8 mouse cellular contexts compared by ENCODE assay signal in genomic region chr19:6373539-6374400, GRCm38 (mm10). TPM values are rescaled to one million over a fixed set of nuclear protein-coding genes. Genes with fewer than 3 reads are reported as not detected.
DNase-seq lines count a peak whose midpoint lies in the region; ATAC-seq and TF ChIP-seq lines count a peak whose summit lies in the region.

No protein-coding gene starts in this region.

- DNase-seq in MEL (ENCODE audit: low read depth, low spot score), result peak; percentile 74
- peak; percentile 73 for DNase-seq in cerebellum, adult 11 months
- peak; percentile 81 for DNase-seq in forebrain, postnatal 0 days
- DNase-seq in hindbrain, embryonic 11.5 days (ENCODE audit: low spot score), result peak; percentile 88
- DNase-seq in layer of hippocampus, postnatal 25 days (ENCODE audit: extremely low spot score in 1 of 2, low spot score in 1 of 2), result peak; percentile 69 to 94
- peak; percentile 93 for DNase-seq in lung, postnatal 36 days
- peak; percentile 84 to 90 for DNase-seq in right cerebral cortex, postnatal 10 days (ENCODE audit: low spot score in 2 of 2)
- DNase-seq in urinary bladder, postnatal 25 days (ENCODE audit: low spot score), result peak; percentile 82

- H3K4me3 ChIP-seq in MEL (ENCODE audit: control insufficient read depth in 1 of 2, insufficient read depth in 1 of 2, low read depth in 2 of 2, low read length in 2 of 2), result no peak overlapping the region
- no peak overlapping the region for H3K4me3 ChIP-seq in forebrain, postnatal 0 days (ENCODE audit: low read depth, low read length)
- no peak overlapping the region for H3K4me3 ChIP-seq in hindbrain, embryonic 11.5 days (ENCODE audit: low read depth, low read length)

- H3K79me2 ChIP-seq in MEL (ENCODE audit: control insufficient read depth, insufficient read depth, low read length, poor library complexity), result peaks cover 10% of the 10 kb centered on the region

- ATAC-seq in forebrain, postnatal 0 days, result peak; percentile 54
- 0 out of 2 replicates have a peak, but pooled peaks have one; percentile 10 for ATAC-seq in hindbrain, embryonic 11.5 days (ENCODE audit: low FRiP score)

- no peaks in the 10 kb centered on the region for H3K27me3 ChIP-seq in MEL (ENCODE audit: control insufficient read depth in 1 of 2, insufficient read depth in 2 of 2, low read length in 2 of 2)
- no peaks in the 10 kb centered on the region for H3K27me3 ChIP-seq in forebrain, postnatal 0 days (ENCODE audit: insufficient read depth, low read length)
- no peaks in the 10 kb centered on the region for H3K27me3 ChIP-seq in hindbrain, embryonic 11.5 days (ENCODE audit: control insufficient read depth, insufficient read depth, low read length)

- TF ChIP-seq CTCF in MEL (IDR thresholded peaks at IDR 0.05 in 2 of 3, conservative IDR thresholded peaks at IDR 0.05 in 1 of 3; ENCODE audit: control insufficient read depth in 1 of 3, insufficient read depth in 1 of 3, low read depth in 2 of 3, low read length in 3 of 3, poor library complexity in 1 of 3, severe bottlenecking in 1 of 3), result peak; percentile 63 to 90 (median 79)
- peak; percentile 80 for TF ChIP-seq CTCF in forebrain, postnatal 0 days (IDR thresholded peaks at IDR 0.05; ENCODE audit: low read depth)

- H3K36me3 ChIP-seq in MEL (ENCODE audit: control insufficient read depth in 1 of 2, insufficient read depth in 2 of 2, low read length in 2 of 2), result peaks cover 30 to 44% of the 10 kb centered on the region in 2 experiments
- H3K36me3 ChIP-seq in forebrain, postnatal 0 days (ENCODE audit: insufficient read depth), result peaks cover 85% of the 10 kb centered on the region
- peaks cover 56% of the 10 kb centered on the region for H3K36me3 ChIP-seq in hindbrain, embryonic 11.5 days (ENCODE audit: control insufficient read depth, insufficient read depth, low read length)

- H3K9ac ChIP-seq in MEL (ENCODE audit: control insufficient read depth, low read depth, low read length, poor library complexity, severe bottlenecking), result no peak overlapping the region
- H3K9ac ChIP-seq in forebrain, postnatal 0 days, result no peak overlapping the region
- no peak overlapping the region for H3K9ac ChIP-seq in hindbrain, embryonic 11.5 days (ENCODE audit: low read depth, low read length)

- H3K4me2 ChIP-seq in forebrain, postnatal 0 days (ENCODE audit: low read depth), result no peak overlapping the region
- no peak overlapping the region for H3K4me2 ChIP-seq in hindbrain, embryonic 11.5 days (replicated peaks; ENCODE audit: low read depth, low read length)

- no peak overlapping the region for H3K27ac ChIP-seq in MEL (ENCODE audit: control insufficient read depth, low read depth, low read length)
- H3K27ac ChIP-seq in forebrain, postnatal 0 days (ENCODE audit: low read depth, low read length), result no peak overlapping the region; the same call in 1 of the 2 replicates
- H3K27ac ChIP-seq in hindbrain, embryonic 11.5 days (ENCODE audit: low read depth, low read length), result no peak overlapping the region

- no peaks in the 10 kb centered on the region for H3K9me3 ChIP-seq in MEL (replicated peaks; ENCODE audit: insufficient read depth, low read length)
- no peaks in the 10 kb centered on the region for H3K9me3 ChIP-seq in forebrain, postnatal 0 days (ENCODE audit: low read length)
- no peaks in the 10 kb centered on the region for H3K9me3 ChIP-seq in hindbrain, embryonic 11.5 days (ENCODE audit: control insufficient read depth, low read length)

- TF ChIP-seq EP300 in MEL (IDR thresholded peaks at IDR 0.05; ENCODE audit: low read depth in 1 of 2, low read length in 2 of 2), result no peak

- 63% methylated on average over 12 of the region's 12 CpGs for WGBS in forebrain, postnatal 0 days
- WGBS in hindbrain, embryonic 11.5 days, result 70% methylated on average over 12 of the region's 12 CpGs

- peaks cover 13 to 15% of the 10 kb centered on the region in 2 experiments for H3K4me1 ChIP-seq in MEL (ENCODE audit: control insufficient read depth in 1 of 2, insufficient read depth in 2 of 2, low read length in 2 of 2)
- H3K4me1 ChIP-seq in forebrain, postnatal 0 days (ENCODE audit: insufficient read depth), result no peaks in the 10 kb centered on the region
- H3K4me1 ChIP-seq in hindbrain, embryonic 11.5 days (replicated peaks; ENCODE audit: control insufficient read depth, insufficient read depth, low read length), result no peaks in the 10 kb centered on the region

- TF ChIP-seq RAD21 in MEL (IDR thresholded peaks at IDR 0.05; ENCODE audit: low read depth, low read length), result no peak; the same call in 1 of the 2 replicates

- no peak for TF ChIP-seq POLR2A in MEL (IDR thresholded peaks at IDR 0.05; ENCODE audit: control insufficient read depth in 1 of 2, insufficient read depth in 1 of 2, low read depth in 1 of 2, low read length in 2 of 2, poor library complexity in 1 of 2)

TF ChIP-seq in MEL, 35 proteins besides CTCF, POLR2A, EP300 and RAD21 (continues in another document):
- TF ChIP-seq MYC (IDR thresholded peaks at IDR 0.05; ENCODE audit: low read depth, low read length) (no peak), POLR2AphosphoS5 (IDR thresholded peaks at IDR 0.05; ENCODE audit: borderline replicate concordance, low read depth, low read length) (no peak), SIN3A (IDR thresholded peaks at IDR 0.05; ENCODE audit: low read length) (no peak), NRF1 (IDR thresholded peaks at IDR 0.05; ENCODE audit: insufficient read depth, low read depth, low read length, poor library complexity, severe bottlenecking) (no peak), ZNF384 (IDR thresholded peaks at IDR 0.05; ENCODE audit: low read depth, low read length) (no peak), GATA1 (IDR thresholded peaks at IDR 0.05; ENCODE audit: low read depth, low read length) (no peak), CHD2 (IDR thresholded peaks at IDR 0.05; ENCODE audit: low read length) (no peak), USF2 (IDR thresholded peaks at IDR 0.05; ENCODE audit: borderline replicate concordance in 1 of 2, insufficient read depth in 1 of 2, low read depth in 1 of 2, low read length in 2 of 2) (no peak), CHD1 (IDR thresholded peaks at IDR 0.05; ENCODE audit: low read depth, low read length) (no peak), MAZ (IDR thresholded peaks at IDR 0.05; ENCODE audit: low read depth, low read length) (no peak), USF1 (IDR thresholded peaks at IDR 0.05; ENCODE audit: low read depth, low read length) (no peak), HCFC1 (IDR thresholded peaks at IDR 0.05; ENCODE audit: low read depth, low read length) (no peak), MAFK (IDR thresholded peaks at IDR 0.05; ENCODE audit: borderline replicate concordance, low read depth, low read length) (no peak), ZC3H11A (IDR thresholded peaks at IDR 0.05; ENCODE audit: low read depth, low read length) (no peak), KAT2A (conservative IDR thresholded peaks at IDR 0.05; ENCODE audit: low read depth, low read length) (no peak), E2F4 (IDR thresholded peaks at IDR 0.05; ENCODE audit: borderline replicate concordance, low read depth, low read length) (no peak), POLR2AphosphoS2 (IDR thresholded peaks at IDR 0.05; ENCODE audit: low read length) (no peak)

RNA-seq across cellular contexts. Expression of gene Sf1, which starts 10.3 kb away (rescaled TPM):
- 65.7 and 71.9 TPM in 2 replicates for total RNA-seq in MEL (2012; rRNA removed)
- 100 to 1,000 TPM; 211 to 245 TPM for polyA plus RNA-seq in MEL (2012; ENCODE audit: insufficient read depth in 1 of 2, insufficient read length in 2 of 2, low read depth in 1 of 2, low replicate concordance in 2 of 2, missing spikeins in 1 of 2)
- 70.0 and 113 TPM in 2 replicates for total RNA-seq in forebrain, postnatal 0 days (2014; rRNA removed)
- 89.7 and 102 TPM in 2 replicates for polyA plus RNA-seq in forebrain, postnatal 0 days (2015; fragmentation: Nextera tagmentation; extraction: Ambion mirVana)
- polyA plus RNA-seq in hindbrain, embryonic 11.5 days (2014; fragmentation: Nextera tagmentation; extraction: Ambion mirVana), result 156 and 178 TPM in 2 replicates
- total RNA-seq in layer of hippocampus, postnatal 25 days (2021), result 100 to 1,000 TPM; 180 to 215 TPM

RNA-seq across cellular contexts. Expression of gene Pygm, which starts 10.4 kb away (rescaled TPM):
- 0.62 and 0.73 TPM in 2 replicates for total RNA-seq in MEL (2012; rRNA removed)
- 1 to 10 TPM in 1 of 2 experiments, not detected in 1; 3.3 TPM for polyA plus RNA-seq in MEL (2012; ENCODE audit: insufficient read depth in 1 of 2, insufficient read length in 2 of 2, low read depth in 1 of 2, low replicate concordance in 2 of 2, missing spikeins in 1 of 2)
- total RNA-seq in forebrain, postnatal 0 days (2014; rRNA removed), result 6.2 and 8.8 TPM in 2 replicates
- 4.7 and 7.6 TPM in 2 replicates for polyA plus RNA-seq in forebrain, postnatal 0 days (2015; fragmentation: Nextera tagmentation; extraction: Ambion mirVana)
- 1.6 and 2.1 TPM in 2 replicates for polyA plus RNA-seq in hindbrain, embryonic 11.5 days (2014; fragmentation: Nextera tagmentation; extraction: Ambion mirVana)
- 10 to 100 TPM; 26.6 to 32.3 TPM for total RNA-seq in layer of hippocampus, postnatal 25 days (2021)

RNA-seq across cellular contexts. Expression of gene Rasgrp2, which starts 25.4 kb away (rescaled TPM):
- total RNA-seq in MEL (2012; rRNA removed), result 176 TPM in 2 replicates
- 100 to 1,000 TPM in 1 of 2 experiments, not detected in 1; 233 TPM for polyA plus RNA-seq in MEL (2012; ENCODE audit: insufficient read depth in 1 of 2, insufficient read length in 2 of 2, low read depth in 1 of 2, low replicate concordance in 2 of 2, missing spikeins in 1 of 2)
- 125 and 170 TPM in 2 replicates for total RNA-seq in forebrain, postnatal 0 days (2014; rRNA removed)
- 130 and 150 TPM in 2 replicates for polyA plus RNA-seq in forebrain, postnatal 0 days (2015; fragmentation: Nextera tagmentation; extraction: Ambion mirVana)
- polyA plus RNA-seq in hindbrain, embryonic 11.5 days (2014; fragmentation: Nextera tagmentation; extraction: Ambion mirVana), result 16.0 and 18.0 TPM in 2 replicates
- total RNA-seq in layer of hippocampus, postnatal 25 days (2021), result 10 to 100 TPM; 29.3 to 29.8 TPM

RNA-seq across cellular contexts. Expression of gene Map4k2, which starts 32.8 kb away (rescaled TPM):
- 8.0 and 10.2 TPM in 2 replicates for total RNA-seq in MEL (2012; rRNA removed)
- polyA plus RNA-seq in MEL (2012; ENCODE audit: insufficient read depth in 1 of 2, insufficient read length in 2 of 2, low read depth in 1 of 2, low replicate concordance in 2 of 2, missing spikeins in 1 of 2), result 10 to 100 TPM in 1 of 2 experiments, not detected in 1; 22.3 TPM
- 43.0 and 55.8 TPM in 2 replicates for total RNA-seq in forebrain, postnatal 0 days (2014; rRNA removed)
- polyA plus RNA-seq in forebrain, postnatal 0 days (2015; fragmentation: Nextera tagmentation; extraction: Ambion mirVana), result 6.7 and 9.7 TPM in 2 replicates
- 6.7 and 8.5 TPM in 2 replicates for polyA plus RNA-seq in hindbrain, embryonic 11.5 days (2014; fragmentation: Nextera tagmentation; extraction: Ambion mirVana)
- total RNA-seq in layer of hippocampus, postnatal 25 days (2021), result 10 to 100 TPM; 66.3 to 78.4 TPM

RNA-seq across cellular contexts. Expression of gene Men1, which starts 39.0 kb away (rescaled TPM):
- 37.7 and 39.4 TPM in 2 replicates for total RNA-seq in MEL (2012; rRNA removed)
- 100 to 1,000 TPM in 1 of 2 experiments, not detected in 1; 132 TPM for polyA plus RNA-seq in MEL (2012; ENCODE audit: insufficient read depth in 1 of 2, insufficient read length in 2 of 2, low read depth in 1 of 2, low replicate concordance in 2 of 2, missing spikeins in 1 of 2)
- total RNA-seq in forebrain, postnatal 0 days (2014; rRNA removed), result 60.5 and 64.3 TPM in 2 replicates
- polyA plus RNA-seq in forebrain, postnatal 0 days (2015; fragmentation: Nextera tagmentation; extraction: Ambion mirVana), result 58.3 and 60.9 TPM in 2 replicates
- polyA plus RNA-seq in hindbrain, embryonic 11.5 days (2014; fragmentation: Nextera tagmentation; extraction: Ambion mirVana), result 43.0 and 51.3 TPM in 2 replicates
- total RNA-seq in layer of hippocampus, postnatal 25 days (2021), result 10 to 100 TPM; 63.3 to 64.8 TPM
